Mouse (Mus musculus) cerebellum, adult 9-10 months (tissue): ENCODE measurements around the gene Cers3.

ENCODE experiments used
- DNase-seq: peaks from one replicate; pipeline ENCODE4 v3.0.0; 2022

The Cers3 gene

DNA sequence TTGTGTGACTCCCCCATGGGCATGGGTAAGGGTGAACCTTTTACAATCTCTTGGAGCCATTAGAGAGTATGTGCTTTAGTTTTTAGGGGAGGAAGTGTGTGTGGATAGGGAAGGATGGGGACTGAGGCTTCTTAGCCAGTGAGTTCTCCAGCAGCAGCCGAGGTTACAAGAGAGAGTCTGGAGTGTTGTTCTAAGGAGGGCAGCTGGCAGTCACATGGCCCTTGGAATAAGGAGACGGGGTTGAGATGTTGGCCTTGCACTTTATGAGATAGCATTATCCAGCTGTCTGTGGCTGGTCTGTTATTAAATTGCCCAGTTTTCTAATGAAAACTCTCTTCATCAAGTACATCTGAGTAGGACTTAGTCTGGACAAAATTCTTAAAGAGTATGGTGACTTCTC, 100.5 kb downstream of the Cers3 start:
- DNase-seq = no peak

DNA sequence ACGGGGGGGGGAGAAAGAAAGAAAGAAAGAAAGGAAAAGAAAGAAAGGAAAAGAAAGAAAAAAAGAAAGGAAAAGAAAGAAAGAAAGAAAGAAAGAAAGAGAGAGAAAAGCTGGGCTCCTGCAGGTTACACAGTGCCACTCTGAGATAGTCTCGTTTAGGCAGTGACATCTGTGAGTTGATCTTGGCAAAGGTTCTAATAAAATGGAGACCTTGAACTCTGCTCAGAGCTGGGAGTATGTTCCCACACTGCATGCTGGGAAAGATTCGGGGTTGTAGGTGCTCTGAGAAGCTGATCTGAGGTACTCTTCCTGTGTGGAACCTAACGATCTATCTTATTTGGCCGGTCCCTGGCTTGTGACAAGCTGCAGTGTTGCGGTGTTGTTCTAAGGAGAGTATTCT, 103.3 kb downstream of the Cers3 start:
- no peak for DNase-seq

- no peak for DNase-seq
These were observed 104.0 kb downstream of the Cers3 start for GRCm38 (mm10) chr7:66847299-66847698.

DNA sequence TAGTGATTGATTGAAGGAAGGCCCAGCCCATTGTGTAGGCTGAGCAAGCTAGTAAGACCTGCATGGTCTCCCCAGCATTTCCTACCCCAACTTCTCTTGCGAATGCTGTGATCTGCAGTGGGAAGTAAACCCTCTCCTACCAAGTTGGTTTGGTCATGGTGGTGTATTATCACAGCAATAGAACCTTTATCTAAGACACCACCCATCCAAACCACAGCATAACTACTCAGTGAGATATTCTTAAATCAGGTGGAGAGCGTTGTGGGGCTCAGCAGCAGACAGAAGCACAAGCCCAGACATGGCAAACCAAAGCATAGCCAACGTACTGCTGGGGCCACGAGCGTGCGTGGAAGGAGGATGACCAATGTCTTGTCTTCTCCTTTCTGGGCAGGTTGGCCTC, 106.0 kb downstream of the Cers3 start:
- no peak for DNase-seq

- DNase-seq = no peak
These were observed 108.9 kb downstream of the Cers3 start for GRCm38 (mm10) chr7:66852164-66852563.

DNA sequence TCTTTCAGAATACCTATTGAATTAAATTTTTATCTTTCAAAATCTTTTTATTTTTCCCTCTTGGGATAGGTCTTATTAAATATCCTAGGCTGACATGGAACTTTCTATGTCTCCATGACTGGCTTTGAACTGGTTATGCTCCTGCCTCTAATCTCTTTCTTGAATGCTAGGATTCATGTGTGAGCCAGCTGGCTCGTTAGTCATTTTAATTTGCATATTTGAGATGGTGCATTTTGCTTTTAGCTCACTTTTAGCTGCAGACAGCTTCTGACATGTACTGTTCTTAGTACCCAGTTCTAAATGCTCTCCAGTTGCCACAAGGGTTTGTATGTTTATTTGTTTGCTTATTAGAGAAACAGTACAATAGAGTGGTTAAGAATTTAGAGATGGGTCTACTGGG, 114.3 kb downstream of the Cers3 start:
- no peak for DNase-seq

DNA sequence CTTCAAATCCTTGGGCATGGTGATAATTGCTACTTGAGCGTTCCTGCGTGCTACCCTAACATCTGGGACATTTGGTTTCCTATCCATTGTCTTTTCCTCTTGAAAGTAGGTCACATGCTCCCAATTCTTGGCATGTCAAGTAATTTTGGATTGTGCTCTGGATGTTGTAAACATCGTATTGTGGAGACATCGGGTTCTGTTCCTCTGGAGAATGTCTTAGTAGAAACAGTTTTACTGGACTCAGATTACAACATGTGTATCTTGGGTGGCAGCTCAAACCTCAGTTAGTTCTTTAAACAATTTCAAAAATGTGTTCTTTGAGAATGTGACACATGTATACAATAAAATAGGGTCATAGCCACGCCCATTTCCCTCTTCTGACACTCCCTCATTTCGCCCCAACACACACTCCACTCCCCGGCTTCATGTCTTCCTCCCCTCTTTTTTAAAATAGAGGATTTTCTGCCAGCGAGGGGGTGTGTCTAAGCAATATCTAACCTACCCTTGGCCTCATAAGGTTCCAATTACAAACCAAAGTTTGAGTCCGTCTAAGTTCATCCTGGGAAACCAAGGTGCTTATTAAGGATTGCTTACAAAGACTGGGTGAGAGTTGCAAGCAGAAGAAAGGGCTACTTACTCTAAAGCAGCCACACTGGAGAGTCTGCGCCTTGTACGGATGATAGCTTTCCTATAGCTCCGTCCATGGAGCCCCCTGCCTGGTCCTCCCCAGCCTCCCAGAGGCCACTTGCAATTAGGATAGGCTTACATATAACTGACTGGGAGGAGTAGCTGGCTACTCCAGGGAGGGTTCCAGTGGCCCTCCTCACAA, 115.2 kb downstream of the Cers3 start:
- no peak for DNase-seq

DNA sequence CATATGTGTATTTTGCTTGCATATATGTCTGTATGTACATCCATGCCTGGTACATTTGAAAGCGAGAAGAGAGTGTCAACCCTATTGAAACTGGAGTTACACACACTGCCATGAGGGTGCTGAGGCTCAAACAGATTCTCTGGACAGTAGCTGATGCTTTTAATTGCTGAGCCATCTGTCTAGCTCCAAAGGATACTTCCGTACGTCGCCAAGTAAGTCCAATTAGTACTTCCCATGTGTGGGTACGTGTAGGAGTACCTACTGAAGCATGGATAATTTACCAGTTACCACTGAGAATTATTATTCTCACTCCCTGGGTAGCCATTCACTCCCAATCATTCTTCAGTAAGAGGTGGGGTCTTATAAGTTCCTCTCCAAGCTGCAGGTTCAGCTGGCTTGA, 115.9 kb downstream of the Cers3 start:
- DNase-seq = no peak

GRCm38 (mm10) chr7:66866944-66867718, 123.8 kb downstream of the Cers3 start:
- DNase-seq = no peak

DNA sequence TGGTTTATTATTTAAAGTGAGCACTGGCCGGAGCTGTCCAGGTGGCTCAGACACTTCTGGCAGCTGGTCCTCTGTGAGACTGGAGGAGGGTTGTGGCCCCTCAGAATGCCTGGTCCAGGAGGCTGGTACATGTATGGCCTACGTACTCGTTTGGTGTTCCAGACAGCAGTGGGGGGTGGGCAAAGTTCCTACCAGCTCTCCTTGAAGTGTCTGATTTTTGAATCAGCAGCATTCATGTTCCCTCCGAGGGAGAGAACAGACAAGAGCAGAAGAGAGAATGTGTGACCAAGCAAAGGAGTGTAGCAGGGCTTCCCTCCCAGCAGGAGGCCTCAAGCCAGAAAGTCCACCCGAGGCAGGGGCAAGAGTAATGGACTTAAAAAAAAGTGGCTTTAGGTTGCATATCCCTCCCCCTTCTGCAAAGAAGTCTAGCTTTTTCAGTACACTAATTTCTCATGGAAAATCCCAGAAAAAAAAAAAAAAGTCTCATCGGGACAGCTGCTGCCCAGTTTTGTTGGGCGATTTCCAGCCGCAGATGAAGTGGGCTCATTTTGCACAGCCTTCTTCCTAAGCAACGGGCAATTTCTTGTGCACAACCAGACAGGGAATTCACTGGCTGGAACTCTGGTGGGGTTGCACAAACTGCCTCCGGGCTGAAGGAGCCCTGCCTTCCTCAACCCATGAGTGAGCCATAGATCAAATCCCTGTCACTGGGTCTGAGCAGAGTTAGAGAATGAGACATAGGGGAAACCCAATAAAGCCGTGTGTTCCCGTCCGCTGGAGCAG, 124.6 kb downstream of the Cers3 start:
- no peak for DNase-seq

DNA sequence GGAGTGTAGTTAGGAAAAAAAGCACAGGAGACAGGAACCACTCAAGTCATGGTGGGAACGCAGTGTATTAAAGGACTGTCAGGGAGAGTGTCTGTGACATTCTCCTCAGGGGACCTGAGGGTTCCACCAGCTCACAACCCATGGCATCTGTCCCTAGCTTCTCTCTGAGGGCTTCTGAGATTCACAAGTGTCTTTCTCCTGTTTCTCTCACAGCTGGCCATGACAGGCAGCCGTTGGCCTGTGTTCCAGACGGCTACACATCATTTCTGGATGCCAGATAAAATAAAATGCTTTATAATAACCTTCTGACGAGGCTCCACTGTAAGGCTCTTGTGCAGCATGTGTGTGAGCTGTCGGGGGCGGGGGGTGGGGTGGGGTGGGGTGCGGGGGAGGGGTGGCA, 128.2 kb downstream of the Cers3 start:
- DNase-seq = no peak

GRCm38 (mm10) chr7:66871940-66872511, 128.7 kb downstream of the Cers3 start:
- DNase-seq = no peak

GRCm38 (mm10) chr7:66873235-66873634, 129.9 kb downstream of the Cers3 start:
- DNase-seq = no peak
